Mouse (Mus musculus) MEL (cell line): ENCODE measurements at regions not wholly inside any gene's neighbourhood (a gene's known extent, or its start where the extent isn't known, plus 50 kb on each side); places are given as distances from the start of the nearest gene placed in this dataset.

ENCODE experiments used
- DNase-seq: peaks from one replicate; pipeline ENCODE4 v3.0.0; 2011; ENCODE audit warnings: low read depth, low spot score
- H3K27ac ChIP-seq: 2 replicates; pipeline ENCODE4 v1.5.1; 2012; ENCODE audit warnings: low read depth, mild to moderate bottlenecking, control low read depth, low read length, moderate library complexity; ENCODE audit not compliant: control insufficient read depth
- H3K27me3 ChIP-seq, 2 experiments: fragments of 150-350 bp in 1 of 2; sonication (generic) in 1 of 2; 2 replicates each; pipeline ENCODE4 v1.6.1; 2012; ENCODE audit warnings: low read length in 2 of 2, mild to moderate bottlenecking in 2 of 2, improper control_type of control experiment in 1 of 2, moderate library complexity in 1 of 2; ENCODE audit not compliant: insufficient read depth in 2 of 2, control insufficient read depth in 1 of 2
- H3K36me3 ChIP-seq, 2 experiments: 2 replicates each; pipeline ENCODE4 v1.6.1; 2012 to 2014; ENCODE audit warnings: low read length in 2 of 2, improper control_type of control experiment in 1 of 2, inconsistent platforms in 1 of 2, mild to moderate bottlenecking in 1 of 2; ENCODE audit not compliant: insufficient read depth in 2 of 2, control insufficient read depth in 1 of 2
- H3K4me1 ChIP-seq, 2 experiments: fragments of 150-350 bp in 1 of 2; sonication (generic) in 1 of 2; 2 replicates each; pipeline ENCODE4 v1.6.1; 2012; ENCODE audit warnings: low read length in 2 of 2, improper control_type of control experiment in 1 of 2, mild to moderate bottlenecking in 1 of 2; ENCODE audit not compliant: insufficient read depth in 2 of 2, control insufficient read depth in 1 of 2
- H3K4me3 ChIP-seq, 2 experiments: fragments of 150-350 bp in 1 of 2; sonication (generic) in 1 of 2; 2 replicates each; pipeline ENCODE4 v1.5.1; 2012; ENCODE audit warnings: low read depth in 2 of 2, low read length in 2 of 2, mild to moderate bottlenecking in 2 of 2, moderate library complexity in 2 of 2, control low read depth in 1 of 2, improper control_type of control experiment in 1 of 2; ENCODE audit not compliant: control insufficient read depth in 1 of 2, insufficient read depth in 1 of 2
- H3K79me2 ChIP-seq: 2 replicates; pipeline ENCODE4 v1.6.1; 2012; ENCODE audit warnings: mild to moderate bottlenecking, low read length, moderate library complexity; ENCODE audit not compliant: control insufficient read depth, poor library complexity, insufficient read depth
- H3K9ac ChIP-seq: 2 replicates; pipeline ENCODE4 v1.6.1; 2012; ENCODE audit warnings: low read depth, mild to moderate bottlenecking, control low read depth, low read length, moderate library complexity; ENCODE audit not compliant: control insufficient read depth, poor library complexity, severe bottlenecking
- H3K9me3 ChIP-seq: fragments of 150-350 bp; sonication (generic); replicated peaks from 2 replicates; pipeline ENCODE4 v1.6.1; 2012; ENCODE audit warnings: mild to moderate bottlenecking, low read length, improper control_type of control experiment, moderate library complexity; ENCODE audit not compliant: insufficient read depth
- CHD1 ChIP-seq: IDR thresholded peaks from 2 replicates; pipeline ENCODE4 v1.6.1; 2012; ENCODE audit warnings: low read depth, mild to moderate bottlenecking, inconsistent platforms, low read length, improper control_type of control experiment
- CHD2 ChIP-seq: IDR thresholded peaks from 2 replicates; pipeline ENCODE4 v1.6.1; 2011; ENCODE audit warnings: low read length, improper control_type of control experiment
- CTCF ChIP-seq, 3 experiments: IDR thresholded peaks in 2 of 3; conservative IDR thresholded peaks in 1 of 3; 2 replicates each; pipeline ENCODE4 v1.5.1; 2011 to 2012; ENCODE audit warnings: low read length in 3 of 3, low read depth in 2 of 3, mild to moderate bottlenecking in 2 of 3, improper control_type of control experiment in 1 of 3, inconsistent platforms in 1 of 3, mixed read lengths in 1 of 3, moderate library complexity in 1 of 3; ENCODE audit not compliant: control insufficient read depth in 1 of 3, insufficient read depth in 1 of 3, poor library complexity in 1 of 3, severe bottlenecking in 1 of 3
- ELF1 ChIP-seq: IDR thresholded peaks from 2 replicates; pipeline ENCODE4 v1.6.1; 2014; ENCODE audit warnings: low read depth, mild to moderate bottlenecking, inconsistent platforms, low read length, improper control_type of control experiment, moderate library complexity
- EP300 ChIP-seq, 2 experiments: IDR thresholded peaks; 2 replicates each; pipeline ENCODE4 v1.6.1; 2011; ENCODE audit warnings: improper control_type of control experiment in 2 of 2, low read length in 2 of 2, low read depth in 1 of 2, mild to moderate bottlenecking in 1 of 2
- JUND ChIP-seq: IDR thresholded peaks from 2 replicates; pipeline ENCODE4 v1.6.1; 2011; ENCODE audit warnings: low read depth, mild to moderate bottlenecking, improper control_type of control experiment, low read length
- KAT2A ChIP-seq: conservative IDR thresholded peaks from 2 replicates; pipeline ENCODE4 v1.6.1; 2012; ENCODE audit warnings: low read depth, low read length, improper control_type of control experiment, inconsistent platforms
- MAX ChIP-seq: IDR thresholded peaks from 2 replicates; pipeline ENCODE4 v1.6.1; 2011; ENCODE audit warnings: low read length, improper control_type of control experiment
- MAZ ChIP-seq: IDR thresholded peaks from 2 replicates; pipeline ENCODE4 v1.6.1; 2012; ENCODE audit warnings: low read depth, mild to moderate bottlenecking, inconsistent platforms, low read length, improper control_type of control experiment
- MYC ChIP-seq: IDR thresholded peaks from 2 replicates; pipeline ENCODE4 v1.6.1; 2011; ENCODE audit warnings: low read depth, mild to moderate bottlenecking, low read length, improper control_type of control experiment, moderate library complexity
- NRF1 ChIP-seq: IDR thresholded peaks from 2 replicates; pipeline ENCODE4 v1.6.1; 2014; ENCODE audit warnings: low read depth, mild to moderate bottlenecking, inconsistent platforms, low read length, improper control_type of control experiment, moderate library complexity; ENCODE audit not compliant: poor library complexity, insufficient read depth, severe bottlenecking
- POLR2A ChIP-seq, 2 experiments: IDR thresholded peaks; 2 replicates each; pipeline ENCODE4 v1.6.1; 2011 to 2012; ENCODE audit warnings: low read length in 2 of 2, mild to moderate bottlenecking in 2 of 2, control low read depth in 1 of 2, improper control_type of control experiment in 1 of 2, low read depth in 1 of 2, moderate library complexity in 1 of 2; ENCODE audit not compliant: control insufficient read depth in 1 of 2, insufficient read depth in 1 of 2, poor library complexity in 1 of 2
- POLR2AphosphoS2 ChIP-seq: IDR thresholded peaks from 2 replicates; pipeline ENCODE4 v1.6.1; 2011; ENCODE audit warnings: low read length, improper control_type of control experiment
- POLR2AphosphoS5 ChIP-seq: IDR thresholded peaks from 2 replicates; pipeline ENCODE4 v1.6.1; 2012; ENCODE audit warnings: low read depth, borderline replicate concordance, mild to moderate bottlenecking, inconsistent platforms, low read length, moderate library complexity, mixed read lengths
- RCOR1 ChIP-seq: IDR thresholded peaks from 2 replicates; pipeline ENCODE4 v1.6.1; 2012; ENCODE audit warnings: low read depth, mild to moderate bottlenecking, inconsistent platforms, low read length, improper control_type of control experiment
- SMC3 ChIP-seq: IDR thresholded peaks from 2 replicates; pipeline ENCODE4 v1.6.1; 2011; ENCODE audit warnings: low read depth, low read length, improper control_type of control experiment
- TCF12 ChIP-seq: IDR thresholded peaks from 2 replicates; pipeline ENCODE4 v1.6.1; 2014; ENCODE audit warnings: low read depth, mild to moderate bottlenecking, inconsistent platforms, low read length, improper control_type of control experiment, moderate library complexity
- USF1 ChIP-seq: IDR thresholded peaks from 2 replicates; pipeline ENCODE4 v1.6.1; 2014; ENCODE audit warnings: low read depth, mild to moderate bottlenecking, inconsistent platforms, low read length, improper control_type of control experiment, moderate library complexity
- ZC3H11A ChIP-seq: IDR thresholded peaks from 2 replicates; pipeline ENCODE4 v1.6.1; 2012; ENCODE audit warnings: low read depth, mild to moderate bottlenecking, inconsistent platforms, low read length, improper control_type of control experiment
- ZNF384 ChIP-seq: IDR thresholded peaks from 2 replicates; pipeline ENCODE4 v1.6.1; 2012; ENCODE audit warnings: low read depth, mild to moderate bottlenecking, inconsistent platforms, low read length, improper control_type of control experiment

- Histone ChIP-seq H3K27ac (no peak overlapping the region), H3K9ac (no peak overlapping the region)
- TF ChIP-seq MAZ (no peak), MAX (no peak), POLR2AphosphoS5 (no peak), MYC (no peak), POLR2A (IDR thresholded peaks at IDR 0.05; ENCODE audit: control insufficient read depth in 1 of 2, insufficient read depth in 1 of 2, low read depth in 1 of 2, low read length in 2 of 2, poor library complexity in 1 of 2) (no peak), CHD2 (no peak), POLR2AphosphoS2 (no peak)
Observed at GRCm38 (mm10) chr4:64575901-64576300, 529.1 kb upstream of the Tnc start.

DNA sequence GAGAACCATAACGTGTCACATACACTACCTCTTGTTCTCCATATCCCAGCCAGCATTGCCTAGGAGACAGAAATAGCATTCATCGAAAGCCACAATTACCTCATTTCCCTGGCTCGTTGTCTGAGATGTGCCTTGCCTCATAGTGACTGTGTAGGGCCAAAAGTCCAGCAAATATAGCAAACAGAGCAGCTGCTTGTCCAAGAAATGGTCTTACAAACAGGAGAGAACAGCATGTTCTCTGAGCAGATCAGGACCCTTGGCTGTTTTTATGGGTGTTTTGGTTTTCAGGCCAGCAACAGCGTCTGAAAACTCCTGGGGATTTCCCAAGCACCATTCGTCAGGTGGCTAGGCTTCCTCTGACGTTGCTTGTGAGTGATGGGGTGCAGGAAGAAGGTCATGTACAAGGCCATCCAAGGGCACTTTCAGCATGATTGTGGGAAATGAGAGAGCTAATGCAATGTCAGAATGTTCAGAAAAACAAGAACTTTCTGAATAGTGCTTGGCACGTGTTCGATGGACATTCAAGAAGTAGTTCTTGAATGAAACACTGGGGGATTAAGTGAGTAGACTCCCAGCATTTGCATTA is 528.9 kb upstream of the Pappa start:
- Histone ChIP-seq H3K4me1 (no peaks in the 10 kb centered on the region), H3K4me3 (no peak overlapping the region), H3K9me3 (no peaks in the 10 kb centered on the region), H3K79me2 (no peaks in the 10 kb centered on the region)
- TF ChIP-seq ZC3H11A (no peak), NRF1 (no peak), CHD1 (no peak), USF1 (no peak), TCF12 (no peak), KAT2A (no peak), RCOR1 (no peak), CTCF (IDR thresholded peaks at IDR 0.05 in 2 of 3, conservative IDR thresholded peaks at IDR 0.05 in 1 of 3; ENCODE audit: control insufficient read depth in 1 of 3, insufficient read depth in 1 of 3, low read depth in 2 of 3, low read length in 3 of 3, poor library complexity in 1 of 3, severe bottlenecking in 1 of 3) (no peak), EP300 (IDR thresholded peaks at IDR 0.05; ENCODE audit: low read depth in 1 of 2, low read length in 2 of 2) (no peak), JUND (no peak), ELF1 (no peak), SMC3 (no peak), ZNF384 (no peak)
- TF ChIP-seq, all 39 proteins: peak for 0
- no peaks in the 10 kb centered on the region for H3K36me3 ChIP-seq
- no peak overlapping the region for H3K27ac ChIP-seq
- H3K27me3 ChIP-seq: no peaks in the 10 kb centered on the region
- H3K9ac ChIP-seq: no peak overlapping the region
- no peak for DNase-seq

More at GRCm38 (mm10) chr4:64575901-64576300, 529.1 kb upstream of the Tnc start:
- no peaks in the 10 kb centered on the region for H3K9me3 ChIP-seq
- H3K27me3 ChIP-seq: no peaks in the 10 kb centered on the region
- H3K4me3 ChIP-seq: no peak overlapping the region
- H3K4me1 ChIP-seq: no peaks in the 10 kb centered on the region
- no peaks in the 10 kb centered on the region for H3K79me2 ChIP-seq
- no peak for DNase-seq
- no peaks in the 10 kb centered on the region for H3K36me3 ChIP-seq
